16 mouse cellular contexts compared by ENCODE assay signal in the genomic region with DNA sequence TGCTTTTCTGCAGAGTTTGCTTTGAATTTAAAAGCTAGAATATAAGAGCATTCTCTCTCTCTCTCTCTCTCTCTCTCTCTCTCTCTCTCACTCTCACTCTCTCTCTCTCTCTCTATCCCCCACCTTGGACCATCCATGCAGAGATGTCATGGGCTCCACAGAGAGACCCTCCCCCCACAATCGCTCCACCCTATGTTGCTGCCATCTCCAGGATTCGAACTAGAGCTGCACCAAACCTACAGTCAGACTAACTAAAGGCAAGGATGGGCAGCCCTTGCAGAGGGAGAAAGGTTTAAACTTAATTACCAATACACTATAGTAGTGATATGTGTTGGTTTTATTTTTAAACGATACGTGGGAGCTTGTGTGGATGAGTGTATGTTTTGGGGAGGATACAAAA. TPM values are rescaled to one million over a fixed set of nuclear protein-coding genes. Genes with fewer than 3 reads are reported as not detected.
"Had no signal": no experiment of that assay in that cellular context is flagged by ENCODE, and none has a peak within 500 bp of the region (broad histone marks: within the 10 kb centered on the region; RNA-seq: fewer than 3 reads in every experiment).

No protein-coding gene starts in this region.

- H3K27ac ChIP-seq: kidney, postnatal 0 days; layer of hippocampus, adult 2 months; limb, embryonic 10.5 days; limb, embryonic 13.5 days; liver, embryonic 13.5 days; midbrain, embryonic 12.5 days; midbrain, embryonic 15.5 days had no signal

- H3K9me3 ChIP-seq: limb, embryonic 10.5 days; limb, embryonic 13.5 days; liver, embryonic 13.5 days; midbrain, embryonic 12.5 days; midbrain, embryonic 15.5 days had no signal

- H3K27me3 ChIP-seq: limb, embryonic 13.5 days; liver, embryonic 13.5 days; midbrain, embryonic 12.5 days; midbrain, embryonic 15.5 days had no signal

- H3K9ac ChIP-seq: limb, embryonic 13.5 days; liver, embryonic 13.5 days; midbrain, embryonic 12.5 days; midbrain, embryonic 15.5 days had no signal

- H3K36me3 ChIP-seq: limb, embryonic 10.5 days; limb, embryonic 13.5 days; liver, embryonic 13.5 days; midbrain, embryonic 12.5 days; midbrain, embryonic 15.5 days had no signal

- H3K4me3 ChIP-seq: layer of hippocampus, adult 2 months; limb, embryonic 10.5 days; limb, embryonic 13.5 days; liver, embryonic 13.5 days; midbrain, embryonic 12.5 days; midbrain, embryonic 15.5 days had no signal

- H3K4me1 ChIP-seq: midbrain, embryonic 12.5 days; midbrain, embryonic 15.5 days had no signal

- ATAC-seq: midbrain, embryonic 15.5 days had no signal

- DNase-seq: kidney, adult 2 months; kidney, postnatal 25 days; layer of hippocampus, adult 9-11 months; liver, embryonic 13.5 days; lung, adult 2 months; lung, postnatal 14 days; lung, postnatal 4 days; thymus, postnatal 25 days had no signal

- H3K4me2 ChIP-seq: limb, embryonic 13.5 days; liver, embryonic 13.5 days; midbrain, embryonic 12.5 days; midbrain, embryonic 15.5 days had no signal

RNA-seq across cellular contexts. Expression of gene Acta2, which starts 4.8 kb away (rescaled TPM):
- total RNA-seq: megakaryocyte-erythroid progenitor cell, adult 5-6 weeks; monocyte, adult 5-6 weeks had no signal
